Mouse (Mus musculus) stomach, embryonic 15.5 days (tissue): Measurements from ENCODE around the gene Cfhr1. TPM values are rescaled to one million over a fixed set of nuclear protein-coding genes. Genes with fewer than 3 reads are reported as not detected.

Source experiments
- ATAC-seq: fragments of 200-750 bp; cut with Nextera tagmentation; 2 replicates; pipeline ENCODE4 v1.8.0; 2017; ENCODE audit warnings: low read depth, moderate number of reproducible peaks, moderate TSS enrichment; ENCODE audit not compliant: insufficient read depth, low FRiP score
- H3K27ac ChIP-seq: fragments of 300-500 bp; sonication (generic); 2 replicates; pipeline ENCODE4 v1.5.1; 2015; ENCODE audit warnings: mild to moderate bottlenecking, inconsistent platforms
- H3K27me3 ChIP-seq: fragments of 300-500 bp; sonication (generic); replicated peaks from 2 replicates; pipeline ENCODE4 v1.6.1; 2015; ENCODE audit warnings: inconsistent platforms
- H3K36me3 ChIP-seq: fragments of 300-500 bp; sonication (generic); 2 replicates; pipeline ENCODE4 v1.6.1; 2015; ENCODE audit warnings: inconsistent platforms
- H3K4me1 ChIP-seq: fragments of 300-500 bp; sonication (generic); 2 replicates; pipeline ENCODE4 v1.6.1; 2015; ENCODE audit warnings: inconsistent platforms
- H3K4me2 ChIP-seq: fragments of 300-500 bp; sonication (generic); 2 replicates; pipeline ENCODE4 v1.6.1; 2015; ENCODE audit warnings: mild to moderate bottlenecking, inconsistent platforms
- H3K4me3 ChIP-seq: fragments of 300-500 bp; sonication (generic); replicated peaks from 2 replicates; pipeline ENCODE4 v1.5.1; 2015; ENCODE audit warnings: inconsistent platforms
- H3K9ac ChIP-seq: fragments of 300-500 bp; sonication (generic); 2 replicates; pipeline ENCODE4 v1.6.1; 2015; ENCODE audit warnings: inconsistent platforms
- H3K9me3 ChIP-seq: fragments of 300-500 bp; sonication (generic); 2 replicates; pipeline ENCODE4 v1.6.1; 2016; ENCODE audit warnings: inconsistent platforms
- WGBS: fragments of 180-500 bp; shearing (Covaris S2); methylation state at CpG from one replicate; pipeline ENCODE4 v1.1.7; 2015; 5-methylcytosine and 5-hydroxymethylcytosine counted together
- polyA plus RNA-seq: library from polyadenylated mRNA; unstranded; fragments of >200 nt; fragmentation: Nextera tagmentation; extraction: Ambion mirVana; gene quantifications from 2 replicates; pipeline ENCODE4 v1.2.1, GENCODE M21; 2015

The Cfhr1 gene
- polyA plus RNA-seq = 0.09 and 0.51 TPM in 2 replicates

DNA sequence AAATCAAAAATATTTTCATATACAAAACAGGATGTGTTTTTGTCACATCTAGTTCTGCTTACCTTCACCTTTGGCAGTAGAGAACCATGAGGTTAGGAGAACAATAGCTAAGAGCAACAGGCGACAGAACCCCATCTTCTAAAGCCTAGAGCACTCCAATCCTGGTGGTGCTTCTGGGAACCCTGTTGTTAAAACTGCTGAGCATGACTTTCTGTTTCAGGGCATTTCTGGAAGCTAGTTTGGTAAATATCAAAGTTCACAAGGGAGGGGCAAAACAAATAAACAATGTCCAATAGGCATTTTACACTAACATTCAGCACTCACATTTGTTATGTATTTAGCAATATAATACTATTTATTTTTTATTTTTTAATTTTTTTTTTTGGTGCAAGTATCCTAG is at the start of gene Cfhr1:
Gene Cfhr1, minus strand, starts transcription at position 249 of the 400 bp plus-strand sequence.
- Histone ChIP-seq H3K27me3 (no peaks in the 10 kb centered on the region), H3K4me1 (no peaks in the 10 kb centered on the region), H3K4me2 (no peak within 1 kb of the TSS), H3K9me3 (no peaks in the 10 kb centered on the region), H3K4me3 (no peak within 1 kb of the TSS), H3K9ac (no peak within 1 kb of the TSS), H3K27ac (no peak within 1 kb of the TSS), H3K36me3 (no peaks in the 10 kb centered on the region)
- WGBS = 55% methylated on average over 1 of the region's 1 CpGs
- ATAC-seq = no peak

DNA sequence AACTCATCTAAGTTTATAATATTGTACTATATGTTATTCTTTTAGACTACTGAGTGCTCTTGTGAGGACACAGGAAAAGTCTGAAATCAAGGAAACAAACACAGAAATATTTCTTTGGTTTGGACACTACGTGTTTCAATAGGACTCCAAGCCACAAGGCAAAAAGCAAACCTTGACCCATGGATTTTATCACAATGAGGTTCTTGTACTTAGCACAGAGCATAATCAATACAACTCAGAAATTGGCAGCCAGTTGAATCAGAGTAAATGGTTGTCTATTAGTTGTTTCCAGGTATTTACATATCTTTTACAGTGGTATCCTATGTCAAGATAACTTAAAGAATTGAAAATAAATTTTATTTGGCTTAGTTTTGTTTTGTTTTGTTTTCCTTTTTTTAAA is 8.8 kb downstream of the Cfhr1 start:
- Histone ChIP-seq H3K4me2 (no peak overlapping the region), H3K9me3 (no peaks in the 10 kb centered on the region), H3K4me3 (no peak overlapping the region), H3K36me3 (no peaks in the 10 kb centered on the region), H3K9ac (no peak overlapping the region), H3K27me3 (no peaks in the 10 kb centered on the region), H3K4me1 (no peaks in the 10 kb centered on the region), H3K27ac (no peak overlapping the region)
- 73% methylated on average over 1 of the region's 1 CpGs for WGBS
- no peak for ATAC-seq

DNA sequence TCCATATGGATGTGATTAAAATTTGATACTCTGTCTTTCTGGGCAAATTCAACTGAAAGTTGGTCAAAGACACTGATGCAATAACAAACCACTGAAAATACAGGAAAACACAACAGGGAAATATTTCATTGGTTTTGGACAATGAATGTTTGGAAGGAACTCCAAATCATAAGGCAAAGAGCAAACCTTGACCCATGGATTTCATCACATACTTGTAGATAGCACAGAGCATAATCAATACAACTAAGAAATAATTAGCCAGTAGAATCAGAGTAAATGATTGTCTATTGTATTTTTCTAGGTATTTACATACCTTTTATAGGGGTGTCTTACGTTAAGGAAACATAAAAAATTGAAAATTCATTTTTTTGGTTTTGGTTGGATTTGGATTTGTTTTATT is 11.5 kb downstream of the Cfhr1 start:
- Histone ChIP-seq H3K9me3 (no peaks in the 10 kb centered on the region), H3K4me3 (no peak overlapping the region), H3K9ac (no peak overlapping the region), H3K27ac (no peak overlapping the region), H3K27me3 (no peaks in the 10 kb centered on the region), H3K4me1 (no peaks in the 10 kb centered on the region), H3K4me2 (no peak overlapping the region), H3K36me3 (no peaks in the 10 kb centered on the region)
- ATAC-seq = no peak
- WGBS = 67% methylated on average over 1 of the region's 1 CpGs

DNA sequence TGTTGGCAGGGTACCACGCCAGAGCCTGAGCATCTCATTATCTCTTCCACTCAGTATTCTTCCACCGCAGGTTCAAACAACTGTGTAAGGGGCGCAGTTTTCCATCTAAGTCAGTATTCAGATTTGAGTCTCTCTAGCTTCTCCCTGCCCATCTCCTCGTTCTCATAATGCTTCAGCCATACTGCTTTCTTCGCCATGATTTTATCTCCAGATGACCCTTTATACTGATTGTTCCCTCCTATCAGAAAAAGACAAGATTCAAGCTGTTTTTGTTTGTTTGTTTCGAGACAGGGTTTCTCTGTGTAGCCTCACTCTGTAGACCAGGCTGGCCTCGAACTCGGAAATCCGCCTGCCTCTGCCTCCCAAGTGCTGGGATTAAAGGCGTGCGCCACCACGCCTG is 45.5 kb downstream of the Cfhr1 start:
- no peaks in the 10 kb centered on the region for H3K27me3 ChIP-seq
- no peaks in the 10 kb centered on the region for H3K36me3 ChIP-seq
- WGBS = 87% methylated on average over 12 of the region's 12 CpGs
- H3K4me3 ChIP-seq = no peak overlapping the region
- H3K4me2 ChIP-seq = no peak overlapping the region
- no peak for ATAC-seq
- H3K9ac ChIP-seq = no peak overlapping the region
- no peak overlapping the region for H3K27ac ChIP-seq
- no peaks in the 10 kb centered on the region for H3K4me1 ChIP-seq
- no peaks in the 10 kb centered on the region for H3K9me3 ChIP-seq

DNA sequence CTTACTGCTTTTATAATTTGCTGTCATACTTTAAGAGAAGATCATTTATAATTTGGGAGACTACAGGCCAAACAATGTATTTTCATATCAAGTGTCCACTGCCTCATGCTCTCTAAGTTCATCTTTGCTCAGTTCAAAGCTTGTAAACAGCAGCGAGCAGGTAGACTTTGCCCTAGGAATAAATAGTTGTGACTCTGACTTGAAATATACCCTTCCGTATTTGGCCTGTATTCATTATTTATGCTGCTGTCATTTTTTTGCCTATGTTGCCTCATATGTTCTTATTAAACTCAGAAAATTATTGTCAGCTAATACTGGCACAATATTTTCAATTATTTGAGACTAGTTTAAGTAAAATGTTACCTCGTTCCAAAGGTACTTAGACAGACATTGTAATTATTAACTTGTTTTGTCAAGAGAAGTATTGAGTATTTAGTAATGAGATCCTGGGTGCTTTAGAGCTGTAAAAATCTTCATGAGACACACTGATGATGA is 58.8 kb downstream of the Cfhr1 start, which contains the start of gene F13b:
Gene F13b, plus strand, starts transcription at position 445 of the 495 bp plus-strand sequence.
- no peak within 1 kb of the TSS for H3K4me2 ChIP-seq
- 67% methylated on average over 3 of the region's 3 CpGs for WGBS
- no peak within 1 kb of the TSS for H3K9ac ChIP-seq
- no peak within 1 kb of the TSS for H3K27ac ChIP-seq
- H3K4me3 ChIP-seq = no peak within 1 kb of the TSS
- no peaks in the 10 kb centered on the region for H3K27me3 ChIP-seq
- ATAC-seq = no peak
- no peaks in the 10 kb centered on the region for H3K4me1 ChIP-seq
- H3K36me3 ChIP-seq = no peaks in the 10 kb centered on the region
- no peaks in the 10 kb centered on the region for H3K9me3 ChIP-seq

DNA sequence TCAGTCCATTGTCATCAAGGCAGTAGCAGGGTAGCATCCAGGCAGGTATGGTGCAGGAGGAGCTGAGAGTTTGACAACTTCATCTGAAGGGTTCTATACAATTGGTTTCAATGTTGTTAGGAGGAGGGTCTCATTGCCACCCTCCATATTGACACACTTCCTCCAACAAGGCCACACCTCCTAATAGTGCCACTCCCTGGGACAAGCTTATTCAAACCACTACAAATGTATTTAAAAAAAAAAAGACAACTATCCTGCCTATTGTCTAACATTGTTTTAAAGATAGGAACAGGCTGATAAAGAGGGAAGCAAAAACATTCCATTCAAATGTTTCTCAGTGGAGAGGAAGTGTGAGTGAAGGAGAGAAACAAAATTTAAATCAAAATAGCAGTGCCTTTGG is 60.3 kb downstream of the Cfhr1 start:
- H3K4me1 ChIP-seq = no peaks in the 10 kb centered on the region
- H3K4me2 ChIP-seq = no peak overlapping the region
- no peaks in the 10 kb centered on the region for H3K9me3 ChIP-seq
- H3K27ac ChIP-seq = no peak overlapping the region
- no peaks in the 10 kb centered on the region for H3K27me3 ChIP-seq
- ATAC-seq = no peak
- H3K9ac ChIP-seq = no peak overlapping the region
- no peak overlapping the region for H3K4me3 ChIP-seq
- H3K36me3 ChIP-seq = no peaks in the 10 kb centered on the region

Other genes starting within 250 kb of the Cfhr1 start
- gene Crb1, start 183.2 kb downstream of the Cfhr1 start, polyA plus RNA-seq = 0.12 and 0.15 TPM in 2 replicates
- 7.8 and 8.7 TPM in 2 replicates for gene Zbtb41, start 138.0 kb downstream of the Cfhr1 start, polyA plus RNA-seq
- gene Aspm, start 105.5 kb downstream of the Cfhr1 start, polyA plus RNA-seq = 12.9 and 13.7 TPM in 2 replicates
- 0.39 and 1.2 TPM in 2 replicates for gene F13b, start 58.6 kb downstream of the Cfhr1 start, polyA plus RNA-seq
- not detected in 2 replicates for gene Gm4788, start 221.0 kb upstream of the Cfhr1 start, polyA plus RNA-seq